8 mouse cellular contexts compared by ENCODE assay signal in genomic region chr11:3169042-3169441, GRCm38 (mm10). TPM values are rescaled to one million over a fixed set of nuclear protein-coding genes. Genes with fewer than 3 reads are reported as not detected.
DNase-seq lines count a peak whose midpoint lies in the region; ATAC-seq and TF ChIP-seq lines count a peak whose summit lies in the region.
"Not testable (repeated sequence)": the region's sequence is repeated elsewhere in the genome, so short reads cannot be mapped to it uniquely, and the experiment has no call there.

No protein-coding gene starts in this region.

- not testable (repeated sequence) for H3K27me3 ChIP-seq in intestine, postnatal 0 days (replicated peaks; ENCODE audit: control insufficient read depth, insufficient read depth, low read length); limb, embryonic 11.5 days (ENCODE audit: control insufficient read depth, insufficient read depth, low read length); midbrain, embryonic 11.5 days (ENCODE audit: control insufficient read depth, insufficient read depth, low read length)

- H3K27ac ChIP-seq in intestine, postnatal 0 days (ENCODE audit: low read depth, low read length); limb, embryonic 11.5 days (replicated peaks; ENCODE audit: low read depth, low read length); midbrain, embryonic 11.5 days (ENCODE audit: low read depth, low read length): not testable (repeated sequence)

- H3K4me1 ChIP-seq in intestine, postnatal 0 days (replicated peaks; ENCODE audit: control insufficient read depth, insufficient read depth, low read length); limb, embryonic 11.5 days (ENCODE audit: control insufficient read depth, insufficient read depth, low read length); midbrain, embryonic 11.5 days (ENCODE audit: control insufficient read depth, insufficient read depth, low read length): not testable (repeated sequence)

- DNase-seq in adrenal gland, postnatal 10 days = peak; percentile 35
- DNase-seq in gastrocnemius, adult 8-10 months (ENCODE audit: low spot score in 2 of 2) = peak; percentile 57
- DNase-seq in heart, postnatal 14 days = peak; percentile 19 to 37
- not testable (repeated sequence) for DNase-seq in limb, embryonic 11.5 days (ENCODE audit: low spot score); midbrain, embryonic 11.5 days (ENCODE audit: low spot score, missing footprints)
- peak; percentile 20 to 54 for DNase-seq in spleen, postnatal 36 days (ENCODE audit: low spot score in 2 of 2)
- peak; percentile 68 for DNase-seq in urinary bladder, adult 2 months (ENCODE audit: low spot score)

- not testable (repeated sequence) for H3K4me2 ChIP-seq in intestine, postnatal 0 days (replicated peaks; ENCODE audit: low read depth); limb, embryonic 11.5 days (ENCODE audit: low read depth, severe bottlenecking); midbrain, embryonic 11.5 days

- H3K9me3 ChIP-seq in intestine, postnatal 0 days (ENCODE audit: control insufficient read depth) = peaks cover 20% of the 10 kb centered on the region
- H3K9me3 ChIP-seq in limb, embryonic 11.5 days (ENCODE audit: control insufficient read depth, low read length); midbrain, embryonic 11.5 days (ENCODE audit: control insufficient read depth, low read length): not testable (repeated sequence)

- TF ChIP-seq CTCF in intestine, postnatal 0 days (IDR thresholded peaks at IDR 0.05; ENCODE audit: low read depth) = not testable (repeated sequence)

- H3K4me3 ChIP-seq in intestine, postnatal 0 days (ENCODE audit: low read depth, low read length); limb, embryonic 11.5 days (ENCODE audit: low read depth, low read length); midbrain, embryonic 11.5 days (ENCODE audit: low read depth, low read length): not testable (repeated sequence)

- H3K36me3 ChIP-seq in intestine, postnatal 0 days (ENCODE audit: control insufficient read depth, insufficient read depth); limb, embryonic 11.5 days (ENCODE audit: control insufficient read depth, insufficient read depth, low read length); midbrain, embryonic 11.5 days (ENCODE audit: control insufficient read depth, insufficient read depth, low read length): not testable (repeated sequence)

- H3K9ac ChIP-seq in intestine, postnatal 0 days (ENCODE audit: low read depth, low read length); limb, embryonic 11.5 days (ENCODE audit: low read length); midbrain, embryonic 11.5 days (ENCODE audit: low read length): not testable (repeated sequence)

- ATAC-seq in intestine, postnatal 0 days = peak; percentile 17; the same call in 1 of the 2 replicates
- ATAC-seq in limb, embryonic 11.5 days (ENCODE audit: insufficient number of reproducible peaks, low FRiP score, low TSS enrichment, low read depth) = peak; percentile 47
- peak; percentile 55 for ATAC-seq in midbrain, embryonic 11.5 days (ENCODE audit: low FRiP score)

- WGBS in intestine, postnatal 0 days = 60% methylated on average over 2 of the region's 2 CpGs
- WGBS in limb, embryonic 11.5 days = 81% methylated on average over 2 of the region's 2 CpGs
- WGBS in midbrain, embryonic 11.5 days = 77% methylated on average over 2 of the region's 2 CpGs

- intact Hi-C loops in heart, postnatal 14 days (cut with DNase I) = not testable (repeated sequence)

RNA-seq across cellular contexts. Expression of gene Sfi1, which starts 24.2 kb away (rescaled TPM):
- 10 to 100 TPM; 30.0 to 62.1 TPM for total RNA-seq in adrenal gland, postnatal 10 days (2021)
- 10 to 100 TPM in 2 of 4 experiments, 1 to 10 TPM in 2; 7.8 to 12.1 (median 9.6) TPM for total RNA-seq in gastrocnemius, adult 8-10 months (2022)
- 10 to 100 TPM; 22.6 to 24.0 TPM for total RNA-seq in heart, postnatal 14 days (2021)
- 4.0 and 5.4 TPM in 2 replicates for polyA plus RNA-seq in intestine, postnatal 0 days (2015; fragmentation: Nextera tagmentation; extraction: Ambion mirVana)
- 9.3 and 9.9 TPM in 2 replicates for polyA plus RNA-seq in limb, embryonic 11.5 days (2014; fragmentation: Nextera tagmentation; extraction: Ambion mirVana)
- 8.0 and 8.8 TPM in 2 replicates for polyA plus RNA-seq in midbrain, embryonic 11.5 days (2014; fragmentation: Nextera tagmentation; extraction: Ambion mirVana)
- 27.2 and 38.1 TPM in 2 replicates for polyA plus RNA-seq in urinary bladder, adult 2 months (2012; rRNA removed)

RNA-seq across cellular contexts. Expression of gene Eif4enif1, which starts 33.1 kb away (rescaled TPM):
- total RNA-seq in adrenal gland, postnatal 10 days (2021) = 10 to 100 TPM; 56.2 to 57.8 TPM
- 10 to 100 TPM; 27.6 to 39.3 (median 31.4) TPM for total RNA-seq in gastrocnemius, adult 8-10 months (2022)
- total RNA-seq in heart, postnatal 14 days (2021) = 10 to 100 TPM; 41.5 to 43.0 TPM
- 14.3 and 14.8 TPM in 2 replicates for polyA plus RNA-seq in intestine, postnatal 0 days (2015; fragmentation: Nextera tagmentation; extraction: Ambion mirVana)
- polyA plus RNA-seq in limb, embryonic 11.5 days (2014; fragmentation: Nextera tagmentation; extraction: Ambion mirVana) = 74.7 and 87.8 TPM in 2 replicates
- polyA plus RNA-seq in midbrain, embryonic 11.5 days (2014; fragmentation: Nextera tagmentation; extraction: Ambion mirVana) = 54.5 and 54.7 TPM in 2 replicates
- polyA plus RNA-seq in urinary bladder, adult 2 months (2012; rRNA removed) = 49.4 and 50.8 TPM in 2 replicates
